Mouse (Mus musculus) ES-E14 (cell line): ENCODE measurements around the gene Clmn. TPM values are rescaled to one million over a fixed set of nuclear protein-coding genes. Genes with fewer than 3 reads are reported as not detected.

Experiments used
- DNase-seq: peaks from one replicate; pipeline ENCODE4 v3.0.0-alpha.2; 2013; ENCODE audit warnings: low read depth, low spot score
- H3K27ac ChIP-seq: 2 replicates; pipeline ENCODE4 v1.5.1; 2012; ENCODE audit warnings: low read depth, mild to moderate bottlenecking, low read length, moderate library complexity, mixed read lengths; ENCODE audit not compliant: poor library complexity, insufficient read depth, severe bottlenecking
- H3K36me3 ChIP-seq: 2 replicates; pipeline ENCODE4 v1.6.1; 2012; ENCODE audit warnings: mild to moderate bottlenecking, low read length, moderate library complexity, mixed read lengths; ENCODE audit not compliant: control insufficient read depth, poor library complexity, insufficient read depth, severe bottlenecking
- H3K4me1 ChIP-seq, 2 experiments: fragments of 150-350 bp in 1 of 2; sonication (generic) in 1 of 2; 2 replicates each; pipeline ENCODE4 v1.6.1; 2012; ENCODE audit warnings: low read length in 2 of 2, mild to moderate bottlenecking in 1 of 2, mixed read lengths in 1 of 2; ENCODE audit not compliant: control insufficient read depth in 2 of 2, insufficient read depth in 2 of 2, poor library complexity in 1 of 2
- H3K4me3 ChIP-seq, 2 experiments: fragments of 150-350 bp in 1 of 2; sonication (generic) in 1 of 2; 2 replicates each; pipeline ENCODE4 v1.5.1; 2012; ENCODE audit warnings: low read length in 2 of 2, low read depth in 1 of 2, mild to moderate bottlenecking in 1 of 2, mixed read lengths in 1 of 2; ENCODE audit not compliant: insufficient read depth in 1 of 2, poor library complexity in 1 of 2, severe bottlenecking in 1 of 2
- H3K9ac ChIP-seq: 2 replicates; pipeline ENCODE4 v1.6.1; 2012; ENCODE audit warnings: low read depth, mild to moderate bottlenecking, low read length, mixed read lengths; ENCODE audit not compliant: poor library complexity, insufficient read depth, severe bottlenecking
- H3K9me3 ChIP-seq: fragments of 150-350 bp; sonication (generic); 2 replicates; pipeline ENCODE4 v1.6.1; 2012; ENCODE audit warnings: low read depth, mild to moderate bottlenecking, low read length; ENCODE audit not compliant: control insufficient read depth, insufficient read depth
- CHD2 ChIP-seq: IDR thresholded peaks from 2 replicates; pipeline ENCODE4 v1.6.1; 2014; ENCODE audit warnings: mild to moderate bottlenecking, low read depth, low read length, inconsistent platforms
- HCFC1 ChIP-seq: IDR thresholded peaks from 2 replicates; pipeline ENCODE4 v1.6.1; 2012; ENCODE audit warnings: low read length, inconsistent platforms, borderline replicate concordance; ENCODE audit not compliant: insufficient read depth
- MAFK ChIP-seq: IDR thresholded peaks from 2 replicates; pipeline ENCODE4 v1.6.1; 2014; ENCODE audit warnings: mild to moderate bottlenecking, low read depth, low read length, inconsistent platforms; ENCODE audit not compliant: insufficient read depth
- ZC3H11A ChIP-seq: IDR thresholded peaks from 2 replicates; pipeline ENCODE4 v1.6.1; 2012; ENCODE audit warnings: low read depth, mild to moderate bottlenecking, inconsistent platforms, low read length, borderline replicate concordance
- ZNF384 ChIP-seq: IDR thresholded peaks from 2 replicates; pipeline ENCODE4 v1.6.1; 2012; ENCODE audit warnings: low read depth, low read length, inconsistent platforms
- in situ Hi-C, 2 experiments: fragments of 600-800 bp; cut with MboI; formaldehyde crosslinking; loops; one replicate each; pipeline ENCODE4 v1.15.1; 2025; ENCODE audit warnings: low sequenced_read_pairs in 2 of 2, inconsistent platforms in 1 of 2; ENCODE audit not compliant: unreplicated experiment in 2 of 2
- total RNA-seq: library from RNA; depleted of rRNA; stranded (reverse); fragments of 300-350 nt; gene quantifications from 2 replicates; pipeline ENCODE4 v1.2.3, GENCODE M21; 2012

The Clmn gene
- total RNA-seq, 1 experiment, result 3.1 TPM

- in situ Hi-C loops, result no loop called here
- peak overlapping the region; percentile 78 for H3K27ac ChIP-seq
- H3K4me1 ChIP-seq, result peaks cover 5 to 22% of the 10 kb centered on the region in 2 experiments
- no peaks in the 10 kb centered on the region for H3K36me3 ChIP-seq
- H3K9me3 ChIP-seq, result no peaks in the 10 kb centered on the region
- no peak overlapping the region for H3K4me3 ChIP-seq
- H3K9ac ChIP-seq, result peak overlapping the region; percentile 7; the same call in 1 of the 2 replicates
- no peak for DNase-seq
- TF ChIP-seq CHD2 (no peak), MAFK (no peak), ZC3H11A (no peak), HCFC1 (no peak), ZNF384 (no peak)
Observed at GRCm38 (mm10) chr12:104765116-104765515, 99.8 kb downstream of the Clmn start.

GRCm38 (mm10) chr12:104763918-104764317 is 101.0 kb downstream of the Clmn start:
- TF ChIP-seq CHD2 (peak; percentile 74), ZC3H11A (no peak)
- Histone ChIP-seq H3K9ac (no peak overlapping the region; the same call in 1 of the 2 replicates), H3K36me3 (no peaks in the 10 kb centered on the region), H3K27ac (peak overlapping the region; percentile 76; the same call in 1 of the 2 replicates), H3K4me1 (peaks cover 5 to 23% of the 10 kb centered on the region in 2 experiments), H3K9me3 (no peaks in the 10 kb centered on the region), H3K4me3 (no peak overlapping the region)
- DNase-seq, result peak; percentile 87
- in situ Hi-C loops, result no loop called here

- Histone ChIP-seq H3K4me1 (peaks cover 5 to 22% of the 10 kb centered on the region in 2 experiments), H3K9me3 (no peaks in the 10 kb centered on the region), H3K27ac (peak overlapping the region; percentile 86; the same call in 1 of the 2 replicates), H3K4me3 (peak overlapping the region; percentile 82 to 84), H3K36me3 (no peaks in the 10 kb centered on the region), H3K9ac (peak overlapping the region; percentile 96; the same call in 1 of the 2 replicates)
- no peak for TF ChIP-seq ZNF384
- TF ChIP-seq CHD2, result no peak
- no peak for TF ChIP-seq HCFC1
- TF ChIP-seq ZC3H11A, result no peak
- no peak for TF ChIP-seq MAFK
- in situ Hi-C loops, result no loop called here
- DNase-seq, result peak; percentile 56
Observed at GRCm38 (mm10) chr12:104761411-104761810, 103.5 kb downstream of the Clmn start.

- DNase-seq, result no peak
- H3K36me3 ChIP-seq, result no peaks in the 10 kb centered on the region
- no peak overlapping the region; the same call in 1 of the 2 replicates for H3K9ac ChIP-seq
- peaks cover 5 to 19% of the 10 kb centered on the region in 2 experiments for H3K4me1 ChIP-seq
- in situ Hi-C loops, result no loop called here
- no peak for TF ChIP-seq CHD2
- TF ChIP-seq MAFK, result no peak
- H3K9me3 ChIP-seq, result no peaks in the 10 kb centered on the region
- H3K4me3 ChIP-seq, result no peak overlapping the region
- H3K27ac ChIP-seq, result no peak overlapping the region
Observed at GRCm38 (mm10) chr12:104758066-104758465, 106.8 kb downstream of the Clmn start.

GRCm38 (mm10) chr12:104753686-104754085 is 111.2 kb downstream of the Clmn start:
- peaks cover 4% of the 10 kb centered on the region; the same call in 1 of the 2 replicates for H3K36me3 ChIP-seq
- TF ChIP-seq HCFC1, result no peak
- TF ChIP-seq MAFK, result no peak
- TF ChIP-seq CHD2, result no peak
- no peak for TF ChIP-seq ZNF384
- TF ChIP-seq ZC3H11A, result no peak
- H3K27ac ChIP-seq, result no peak overlapping the region
- peaks cover 0 to 12% of the 10 kb centered on the region in 2 experiments; a peak in 3 of 4 replicates for H3K4me1 ChIP-seq
- no peak for DNase-seq
- no peaks in the 10 kb centered on the region for H3K9me3 ChIP-seq
- no peak overlapping the region for H3K9ac ChIP-seq
- no peak overlapping the region for H3K4me3 ChIP-seq
- in situ Hi-C loops, result no loop called here
